Mouse (Mus musculus) gastrocnemius, postnatal 14 days (tissue): ENCODE data around the gene Angel1. TPM values are rescaled to one million over a fixed set of nuclear protein-coding genes. Genes with fewer than 3 reads are reported as not detected.

Source experiments
- DNase-seq: peaks from one replicate; pipeline ENCODE4 v3.0.0; 2021; ENCODE audit warnings: mixed read lengths
- intact Hi-C: fragments of 180-260 bp; cut with DNase I; formaldehyde crosslinking; loops from one replicate; pipeline ENCODE4 v1.15.1; 2025; ENCODE audit warnings: low total_unique reads
- total RNA-seq, 2 experiments: library from RNA; stranded (reverse); gene quantifications; 2 replicates each; pipeline ENCODE4 v1.2.3; 2021

Gene Angel1
- total RNA-seq, 2 experiments from 2014 or later, result 4.6 to 4.7 TPM

GRCm38 (mm10) chr12:86715401-86715800, 10.9 kb downstream of the Angel1 start:
- intact Hi-C loops, result loop anchor here (10.0 kb wide), 1 partner anchor 49 kb away; no protein-coding TSS in a partner anchor
- DNase-seq, result peak; percentile 70

DNA sequence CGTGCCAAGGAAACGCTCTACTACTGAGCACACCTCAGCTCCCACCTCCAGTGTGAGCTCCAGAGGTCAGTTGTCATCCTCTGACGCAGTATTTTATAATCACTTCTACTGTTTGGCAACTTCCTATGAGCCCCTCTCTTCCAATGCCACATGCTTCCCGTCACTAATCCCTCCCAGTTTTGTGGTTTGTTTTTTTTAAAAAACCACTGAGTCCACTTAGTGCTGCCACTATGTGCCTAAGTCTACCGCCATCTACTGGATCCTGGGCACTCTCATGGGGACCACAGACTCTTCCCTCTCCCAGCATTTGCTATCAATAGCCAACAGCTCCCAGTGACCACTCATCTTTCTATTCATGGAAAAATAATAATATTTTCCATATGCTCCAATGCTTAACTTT, 12.2 kb downstream of the Angel1 start:
- no peak for DNase-seq
- intact Hi-C loops, result loop anchor here (10.0 kb wide), 1 partner anchor 51 kb away; no protein-coding TSS in a partner anchor

DNA sequence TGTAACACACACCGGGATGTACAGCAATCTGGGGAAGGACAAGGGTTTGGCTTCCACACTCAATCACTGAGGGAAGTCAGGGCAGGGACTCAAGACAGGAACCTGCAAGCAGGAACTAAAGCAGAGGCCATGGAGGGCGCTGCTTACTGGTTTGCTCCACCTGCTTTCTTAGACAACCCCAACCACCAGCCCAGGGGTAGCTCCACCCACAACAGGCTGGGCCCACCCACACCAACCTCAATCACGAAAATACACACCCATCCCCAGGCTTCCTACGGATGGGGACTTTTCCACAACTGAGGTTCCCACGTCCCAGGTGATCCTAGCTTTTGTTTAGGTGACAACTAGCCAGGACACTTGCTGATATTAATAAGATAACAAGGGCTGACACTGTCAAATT, 20.4 kb downstream of the Angel1 start:
- no peak for DNase-seq

GRCm38 (mm10) chr12:86702690-86703089, 23.6 kb downstream of the Angel1 start:
- DNase-seq, result no peak
- intact Hi-C loops, result no loop called here

More for the DNA sequence above, 20.4 kb downstream of the Angel1 start:
- intact Hi-C loops, result no loop called here

GRCm38 (mm10) chr12:86701491-86701890, 24.8 kb downstream of the Angel1 start:
- DNase-seq, result no peak
- intact Hi-C loops, result no loop called here

DNA sequence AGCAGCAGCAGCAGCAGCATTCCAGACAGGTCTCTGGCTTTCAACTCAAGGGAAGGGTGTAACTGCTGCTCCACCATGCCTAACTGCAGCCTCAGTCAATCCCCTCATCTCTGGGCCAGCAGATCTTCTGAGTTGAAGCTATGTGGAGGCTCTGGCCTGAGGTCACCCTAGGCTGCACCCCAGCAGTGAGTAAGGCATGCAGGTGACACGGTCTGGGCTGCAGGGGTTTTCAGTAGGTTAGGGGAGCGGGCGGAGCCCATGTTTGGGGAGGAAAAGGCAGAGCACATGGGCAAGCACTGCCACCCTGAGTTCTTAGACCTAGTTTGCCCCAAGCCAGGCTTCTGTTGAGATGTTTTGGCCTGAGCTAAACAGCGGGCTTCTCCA, 25.3 kb downstream of the Angel1 start:
- DNase-seq, result no peak
- intact Hi-C loops, result no loop called here

- no peak for DNase-seq
- intact Hi-C loops, result no loop called here
Observed at GRCm38 (mm10) chr12:86699965-86700926, 26.0 kb downstream of the Angel1 start.

- no peak for DNase-seq
- intact Hi-C loops, result no loop called here
Observed at GRCm38 (mm10) chr12:86698537-86698936, 27.7 kb downstream of the Angel1 start.

GRCm38 (mm10) chr12:86697996-86698395, 28.3 kb downstream of the Angel1 start:
- no peak for DNase-seq
- intact Hi-C loops, result no loop called here

DNA sequence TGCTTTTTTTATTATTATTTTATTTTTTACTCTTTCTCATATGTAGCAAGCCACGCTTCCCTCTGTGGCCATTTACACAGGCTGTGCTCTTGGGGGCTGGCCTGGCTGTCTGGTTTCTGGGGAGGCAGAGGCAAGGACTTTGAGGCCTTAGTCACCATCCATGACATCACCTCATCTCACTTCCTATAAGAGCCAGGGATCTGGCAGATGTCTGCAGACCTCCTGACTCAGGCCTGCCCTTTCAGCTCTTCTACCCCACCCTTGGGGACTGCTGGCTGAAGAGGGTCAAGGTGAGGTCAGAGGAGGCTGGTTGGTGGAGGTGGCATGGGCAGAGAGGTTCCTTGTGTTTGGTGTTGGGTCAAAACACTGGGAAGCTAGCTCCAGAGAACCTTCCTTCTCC, 31.8 kb downstream of the Angel1 start:
- intact Hi-C loops, result no loop called here
- DNase-seq, result no peak

GRCm38 (mm10) chr12:86693389-86693788, 32.9 kb downstream of the Angel1 start:
- intact Hi-C loops, result no loop called here
- DNase-seq, result no peak

- intact Hi-C loops, result no loop called here
- no peak for DNase-seq
Observed at GRCm38 (mm10) chr12:86692471-86693356, 33.5 kb downstream of the Angel1 start.

DNA sequence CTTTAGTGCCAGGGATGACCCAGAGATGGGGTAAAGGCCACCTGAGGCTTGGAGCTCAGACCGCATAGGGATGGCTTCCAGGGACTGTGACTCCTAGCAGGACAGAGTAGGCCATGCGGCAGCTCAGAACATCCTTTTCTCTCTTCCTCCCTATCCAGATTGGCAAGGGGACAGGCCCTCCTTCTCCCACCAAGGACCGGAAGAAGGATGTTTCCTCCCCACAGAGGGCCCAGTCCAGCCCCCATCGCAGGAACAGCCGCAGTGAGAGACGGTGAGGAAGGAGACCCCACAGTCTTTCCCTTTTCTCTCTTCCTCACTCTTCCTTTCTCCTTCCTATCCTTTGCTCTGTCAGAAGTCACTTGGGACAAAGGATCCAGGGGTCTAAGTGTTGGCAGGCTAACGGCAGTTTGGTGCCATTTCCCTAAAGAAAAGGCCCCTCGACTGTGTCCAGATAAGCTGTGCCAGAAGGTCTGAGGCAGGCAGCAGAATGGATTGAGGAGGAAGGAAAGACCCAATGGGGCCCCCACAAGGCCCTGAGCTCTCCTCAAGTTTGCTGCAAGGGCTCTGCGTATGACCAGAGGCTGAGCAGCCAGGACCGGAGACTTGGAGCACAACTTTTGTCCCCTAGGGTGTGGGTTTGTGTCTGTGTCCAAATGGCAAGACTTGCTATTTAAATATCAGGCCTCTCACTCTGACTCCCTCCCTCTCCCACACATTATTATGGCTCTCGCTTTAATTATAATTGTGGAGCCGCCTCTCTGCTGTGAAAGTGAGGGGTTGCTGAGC, 35.4 kb downstream of the Angel1 start:
- DNase-seq, result no peak
- intact Hi-C loops, result no loop called here

DNA sequence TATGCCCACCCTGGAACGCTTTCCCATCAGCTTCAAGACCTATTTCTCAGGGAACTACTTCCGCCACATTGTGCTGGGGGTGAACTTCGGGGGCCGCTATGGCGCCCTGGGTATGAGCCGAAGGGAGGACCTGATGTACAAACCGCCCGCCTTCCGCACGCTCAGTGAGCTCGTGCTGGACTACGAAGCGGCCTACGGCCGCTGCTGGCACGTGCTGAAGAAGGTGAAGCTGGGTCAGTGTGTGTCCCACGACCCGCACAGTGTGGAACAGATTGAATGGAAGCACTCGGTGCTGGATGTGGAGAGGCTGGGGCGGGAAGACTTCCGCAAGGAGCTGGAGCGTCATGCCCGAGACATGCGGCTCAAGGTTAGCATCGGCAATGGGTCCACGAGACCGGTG, 37.3 kb downstream of the Angel1 start:
- no peak for DNase-seq
- intact Hi-C loops, result no loop called here

GRCm38 (mm10) chr12:86687971-86688573, 38.2 kb downstream of the Angel1 start:
- intact Hi-C loops, result no loop called here
- no peak for DNase-seq

GRCm38 (mm10) chr12:86687445-86687955, 38.8 kb downstream of the Angel1 start:
- no peak for DNase-seq
- intact Hi-C loops, result no loop called here

DNA sequence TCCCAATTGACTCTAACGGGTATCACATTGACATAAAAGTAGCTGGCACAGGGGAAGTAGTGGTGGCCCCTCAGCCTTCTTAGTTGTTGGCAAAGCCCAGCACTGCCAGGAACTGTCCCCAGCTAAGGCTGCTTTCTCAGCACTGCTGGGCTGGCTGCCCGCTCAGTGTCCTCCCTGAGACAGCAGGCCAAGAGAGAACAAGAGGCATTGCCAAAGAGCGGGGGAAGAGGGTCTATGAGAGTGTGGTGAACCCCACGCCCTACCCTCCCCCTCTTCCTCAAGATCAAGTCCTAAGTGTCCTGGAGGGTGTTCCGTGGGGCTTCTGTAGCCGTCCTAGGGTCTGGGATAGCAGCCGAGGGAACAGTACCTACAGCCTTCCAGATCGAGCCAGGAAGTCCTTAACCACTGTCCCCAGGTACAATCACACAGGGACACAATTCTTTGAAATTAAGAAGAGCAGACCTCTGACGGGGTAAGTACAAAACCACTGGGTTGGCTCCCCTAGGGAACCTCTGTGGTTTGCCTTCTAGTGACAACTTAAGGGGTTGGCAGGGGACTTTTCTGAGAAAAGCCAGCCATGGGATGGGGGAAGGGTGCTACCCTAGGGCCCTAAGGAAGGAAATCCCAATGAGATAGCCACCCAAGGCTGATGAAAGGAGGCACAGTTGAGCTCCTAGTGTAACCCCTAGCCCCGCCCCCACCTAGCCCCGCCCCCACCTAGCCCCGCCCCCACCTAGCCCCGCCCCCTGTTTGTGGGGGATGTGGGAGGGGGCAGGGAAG, 39.5 kb downstream of the Angel1 start:
- no peak for DNase-seq
- intact Hi-C loops, result no loop called here

GRCm38 (mm10) chr12:86685275-86685674, 41.0 kb downstream of the Angel1 start:
- intact Hi-C loops, result no loop called here
- DNase-seq, result no peak
